Mouse (Mus musculus) heart, embryonic 15.5 days (tissue): ENCODE data around the gene S100a4. TPM values are rescaled to one million over a fixed set of nuclear protein-coding genes. Genes with fewer than 3 reads are reported as not detected.

Experiments
- ATAC-seq: fragments of 200-750 bp; cut with Nextera tagmentation; replicated peaks from 2 replicates; pipeline ENCODE4 v1.8.0; 2017; ENCODE audit warnings: low read depth, moderate TSS enrichment; ENCODE audit not compliant: insufficient number of reproducible peaks, insufficient read depth, low FRiP score
- H3K27ac ChIP-seq: fragments of 300-500 bp; sonication (generic); 2 replicates; pipeline ENCODE4 v1.5.1; 2015; ENCODE audit warnings: mild to moderate bottlenecking, inconsistent platforms
- H3K27me3 ChIP-seq: fragments of 300-500 bp; sonication (generic); 2 replicates; pipeline ENCODE4 v1.6.1; 2015; ENCODE audit warnings: inconsistent platforms
- H3K36me3 ChIP-seq: fragments of 300-500 bp; sonication (generic); 2 replicates; pipeline ENCODE4 v1.6.1; 2015; ENCODE audit warnings: mild to moderate bottlenecking, inconsistent platforms
- H3K4me1 ChIP-seq: fragments of 300-500 bp; sonication (generic); replicated peaks from 2 replicates; pipeline ENCODE4 v1.6.1; 2015; ENCODE audit warnings: inconsistent platforms
- H3K4me2 ChIP-seq: fragments of 300-500 bp; sonication (generic); 2 replicates; pipeline ENCODE4 v1.6.1; 2015; ENCODE audit warnings: inconsistent platforms, mild to moderate bottlenecking, moderate library complexity
- H3K4me3 ChIP-seq: fragments of 300-500 bp; sonication (generic); 2 replicates; pipeline ENCODE4 v1.5.1; 2015; ENCODE audit warnings: mild to moderate bottlenecking, inconsistent platforms
- H3K9ac ChIP-seq: fragments of 300-500 bp; sonication (generic); 2 replicates; pipeline ENCODE4 v1.6.1; 2015; ENCODE audit warnings: mild to moderate bottlenecking, inconsistent platforms
- H3K9me3 ChIP-seq: fragments of 300-500 bp; sonication (generic); replicated peaks from 2 replicates; pipeline ENCODE4 v1.6.1; 2016; ENCODE audit warnings: inconsistent platforms
- WGBS: fragments of 180-500 bp; shearing (Covaris S2); methylation state at CpG from one replicate; pipeline ENCODE4 v1.1.7; 2015; ENCODE audit warnings: mixed read lengths; 5-methylcytosine and 5-hydroxymethylcytosine counted together
- polyA plus RNA-seq: library from polyadenylated mRNA; unstranded; fragments of >200 nt; fragmentation: Nextera tagmentation; extraction: Ambion mirVana; gene quantifications from 2 replicates; pipeline ENCODE4 v1.2.1, GENCODE M21; 2015

Gene S100a4
- polyA plus RNA-seq, 1 experiment from 2014 or later, result 2.8 TPM

DNA sequence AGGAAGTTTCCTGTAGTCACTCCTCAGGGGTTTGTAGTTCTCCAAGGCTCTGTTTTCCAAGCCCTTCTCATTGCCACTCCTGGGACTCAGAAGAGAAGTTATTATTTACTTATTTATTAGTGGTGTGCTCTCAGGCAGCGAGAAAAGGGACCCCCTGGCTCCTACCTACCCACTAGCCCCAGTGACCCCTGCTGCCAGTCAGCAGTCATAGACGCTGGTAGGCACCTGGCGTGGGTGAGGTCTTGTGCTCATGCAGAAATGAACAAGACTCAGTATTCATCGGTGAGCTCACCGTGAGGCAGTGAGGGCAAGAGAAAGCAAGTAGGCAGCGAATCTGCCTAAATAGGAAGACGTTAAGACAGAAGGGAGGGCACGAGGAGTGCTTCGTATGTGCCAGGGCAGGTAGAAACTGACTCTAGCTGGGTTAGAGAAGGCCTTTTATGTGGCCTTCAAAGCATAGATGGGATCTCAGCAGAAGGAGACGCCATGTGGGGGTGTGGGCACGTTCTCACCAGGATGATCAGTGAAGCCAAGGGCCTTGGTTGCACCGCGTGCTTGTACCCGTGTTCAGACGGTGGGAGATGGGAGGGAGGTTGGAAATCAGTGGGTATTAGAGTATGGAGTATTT is 17.4 kb upstream of the S100a4 start:
- no peaks in the 10 kb centered on the region for H3K9me3 ChIP-seq
- H3K36me3 ChIP-seq, result no peaks in the 10 kb centered on the region
- H3K27me3 ChIP-seq, result no peaks in the 10 kb centered on the region
- no peak for ATAC-seq
- H3K4me2 ChIP-seq, result no peak overlapping the region
- H3K9ac ChIP-seq, result no peak overlapping the region
- H3K4me1 ChIP-seq, result peaks cover 10% of the 10 kb centered on the region
- WGBS, result 77% methylated on average over 15 of the region's 15 CpGs
- no peak overlapping the region for H3K4me3 ChIP-seq
- H3K27ac ChIP-seq, result peak overlapping the region; percentile 28; the same call in 1 of the 2 replicates

DNA sequence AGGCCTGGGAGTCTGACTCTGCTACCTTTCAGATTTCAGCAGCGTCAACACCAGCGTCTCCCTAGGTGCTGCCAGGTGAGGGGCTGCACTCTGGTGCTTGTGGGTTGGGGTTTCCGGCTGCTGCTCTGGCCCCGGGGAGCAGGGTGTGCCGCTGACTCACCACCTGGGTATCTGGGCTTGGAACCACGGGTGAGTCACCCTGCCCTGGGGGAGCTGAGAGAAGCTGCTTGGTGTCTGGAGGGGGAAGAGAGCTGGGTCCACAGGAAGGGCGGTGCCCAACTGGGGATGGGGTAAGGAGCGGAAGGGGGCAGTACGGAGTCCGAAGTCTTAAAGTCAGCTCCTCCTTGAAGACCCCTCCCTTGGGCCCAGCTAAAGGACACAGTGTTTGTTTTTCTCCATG is 16.7 kb upstream of the S100a4 start:
- peak overlapping the region; percentile 42; the same call in 1 of the 2 replicates for H3K27ac ChIP-seq
- H3K4me3 ChIP-seq, result no peak overlapping the region
- H3K27me3 ChIP-seq, result no peaks in the 10 kb centered on the region
- H3K4me2 ChIP-seq, result no peak overlapping the region
- peaks cover 10% of the 10 kb centered on the region for H3K4me1 ChIP-seq
- no peaks in the 10 kb centered on the region for H3K36me3 ChIP-seq
- WGBS, result 36% methylated on average over 10 of the region's 10 CpGs
- peak; percentile 14; the same call in 1 of the 2 replicates for ATAC-seq
- H3K9me3 ChIP-seq, result no peaks in the 10 kb centered on the region
- no peak overlapping the region for H3K9ac ChIP-seq

DNA sequence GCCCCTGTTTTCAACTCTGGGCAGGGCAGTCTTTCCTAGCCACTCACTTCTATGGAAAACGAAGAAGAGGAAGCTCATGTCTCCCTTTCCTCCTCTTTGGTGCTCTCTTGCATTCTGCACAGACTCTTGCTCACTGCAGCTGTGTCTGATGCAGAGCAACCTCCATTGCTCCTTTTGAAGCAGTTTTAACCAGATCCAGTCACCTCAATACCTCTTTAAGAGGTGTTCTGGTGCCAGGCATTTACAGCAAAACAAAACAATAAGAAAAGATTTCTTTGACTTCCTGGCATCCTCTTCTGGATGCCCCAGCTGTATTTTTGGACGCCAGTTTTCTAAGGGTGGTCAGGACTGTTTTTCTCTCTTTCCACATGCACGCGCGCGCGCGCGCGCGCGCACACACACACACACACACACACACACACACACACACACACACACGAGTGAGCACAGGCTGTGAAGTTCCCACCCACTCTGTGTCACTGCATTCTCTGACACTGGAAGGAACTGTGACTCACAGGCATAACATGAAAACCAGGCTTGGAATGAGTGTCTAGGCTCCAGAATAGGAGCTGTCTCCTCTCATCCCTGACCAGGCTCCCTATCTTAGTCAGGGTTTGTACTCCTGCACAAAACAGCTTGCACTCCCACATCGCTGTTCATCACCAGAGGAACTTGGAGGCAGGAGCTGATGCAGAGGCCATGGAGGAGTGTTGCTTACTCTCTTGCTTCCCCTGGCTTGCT is 16.0 kb upstream of the S100a4 start:
- peaks cover 10% of the 10 kb centered on the region for H3K4me1 ChIP-seq
- H3K4me3 ChIP-seq, result no peak overlapping the region
- ATAC-seq, result no peak
- H3K9ac ChIP-seq, result no peak overlapping the region
- H3K9me3 ChIP-seq, result no peaks in the 10 kb centered on the region
- H3K27me3 ChIP-seq, result no peaks in the 10 kb centered on the region
- no peaks in the 10 kb centered on the region for H3K36me3 ChIP-seq
- no peak overlapping the region for H3K4me2 ChIP-seq
- peak overlapping the region; percentile 42; the same call in 1 of the 2 replicates for H3K27ac ChIP-seq
- WGBS, result 79% methylated on average over 14 of the region's 14 CpGs

DNA sequence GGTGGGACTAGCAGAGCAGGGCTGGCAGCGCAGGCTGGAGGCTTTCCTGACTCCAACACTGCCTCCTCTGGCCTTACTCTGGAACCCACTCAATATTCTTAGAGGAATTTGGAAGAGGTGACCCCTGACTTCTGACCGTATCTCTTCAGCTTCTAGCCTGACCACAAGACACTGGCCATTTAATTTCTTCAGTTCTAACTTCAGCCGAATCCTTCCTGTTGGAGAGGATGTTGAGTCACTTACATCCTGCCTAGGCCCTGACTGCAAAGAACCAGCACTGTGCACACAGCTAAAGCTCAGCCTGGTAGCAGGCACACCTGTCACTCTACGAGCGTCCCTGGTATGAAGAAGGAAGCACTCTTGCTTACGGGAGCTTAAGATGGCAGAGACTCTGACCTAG is 14.2 kb upstream of the S100a4 start:
- 68% methylated on average over 6 of the region's 6 CpGs for WGBS
- Histone ChIP-seq H3K27ac (no peak overlapping the region), H3K4me1 (peaks cover 3% of the 10 kb centered on the region; the same call in 1 of the 2 replicates), H3K27me3 (no peaks in the 10 kb centered on the region), H3K36me3 (no peaks in the 10 kb centered on the region), H3K4me2 (no peak overlapping the region), H3K9ac (no peak overlapping the region), H3K9me3 (no peaks in the 10 kb centered on the region), H3K4me3 (no peak overlapping the region)
- no peak for ATAC-seq

DNA sequence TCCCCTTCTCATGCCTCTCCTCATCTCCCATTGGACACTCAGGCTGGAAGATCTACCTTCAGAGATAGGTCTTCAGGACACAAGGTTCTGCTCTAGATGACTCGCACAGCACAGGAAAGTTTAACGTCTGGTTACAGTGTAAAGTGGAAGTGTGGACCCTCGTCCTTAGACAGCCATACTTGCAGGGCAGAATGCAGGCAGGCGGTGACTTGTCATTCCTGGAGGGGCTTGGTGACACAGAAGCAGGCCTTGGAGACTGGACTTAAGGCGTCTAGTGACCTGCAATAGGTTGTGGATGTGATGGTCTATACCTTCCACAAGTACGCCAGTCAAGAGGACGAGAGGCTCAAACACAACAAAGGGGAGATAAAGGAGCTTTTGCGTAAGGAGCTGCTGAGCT is 13.6 kb upstream of the S100a4 start, which contains the start of gene S100a2:
Gene S100a2 (plus strand): TSS at position 301 of the 400 bp plus-strand sequence.
- ATAC-seq, result no peak
- no peak within 1 kb of the TSS for H3K4me3 ChIP-seq
- H3K9me3 ChIP-seq, result no peaks in the 10 kb centered on the region
- peaks cover 3% of the 10 kb centered on the region; the same call in 1 of the 2 replicates for H3K4me1 ChIP-seq
- H3K9ac ChIP-seq, result no peak within 1 kb of the TSS
- no peaks in the 10 kb centered on the region for H3K36me3 ChIP-seq
- no peaks in the 10 kb centered on the region for H3K27me3 ChIP-seq
- no peak within 1 kb of the TSS for H3K4me2 ChIP-seq
- no peak within 1 kb of the TSS for H3K27ac ChIP-seq
- 77% methylated on average over 8 of the region's 8 CpGs for WGBS

DNA sequence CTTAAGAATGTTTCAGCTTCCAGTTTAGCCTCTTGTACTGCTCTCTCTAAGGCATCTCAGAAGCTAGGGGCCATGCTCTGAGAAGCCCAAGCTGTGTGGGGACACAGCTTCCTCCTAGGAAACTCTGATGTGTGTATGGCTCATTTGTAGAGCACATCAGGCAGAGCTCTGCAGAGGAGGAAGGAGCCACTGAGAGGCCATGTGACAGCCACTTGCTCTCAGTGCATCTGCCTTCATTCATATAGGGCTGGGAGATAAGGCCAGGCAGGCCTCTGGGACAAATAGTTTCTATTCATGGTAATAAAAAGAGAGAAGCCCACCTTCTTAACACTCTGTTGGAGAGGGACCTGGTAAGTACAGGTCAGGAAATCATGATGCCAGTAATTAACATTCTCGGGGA is 9.1 kb upstream of the S100a4 start:
- WGBS, result 78% methylated on average over 1 of the region's 1 CpGs

DNA sequence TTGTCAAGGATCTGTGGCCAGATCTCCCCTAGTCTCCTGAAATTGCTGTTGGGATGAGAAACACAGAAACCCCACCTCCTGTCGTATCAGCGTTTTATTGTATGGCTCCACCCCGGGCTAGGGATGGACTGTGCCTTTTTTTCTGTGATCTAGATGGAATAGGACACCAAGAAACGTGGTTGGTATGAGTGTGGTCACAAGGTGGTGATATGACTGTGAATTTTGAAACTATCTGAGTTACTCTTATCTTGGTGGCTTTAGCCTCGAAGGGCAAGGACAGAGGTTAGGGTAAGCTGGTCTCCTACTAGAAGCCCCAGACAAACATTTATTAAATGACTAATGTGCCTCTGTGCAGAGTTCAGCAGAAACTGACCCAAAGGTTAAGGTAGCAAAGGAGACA is 8.0 kb upstream of the S100a4 start:
- H3K4me1 ChIP-seq, result peaks cover 7% of the 10 kb centered on the region; the same call in 1 of the 2 replicates
- no peak overlapping the region for H3K27ac ChIP-seq
- H3K9ac ChIP-seq, result no peak overlapping the region
- no peaks in the 10 kb centered on the region for H3K9me3 ChIP-seq
- no peaks in the 10 kb centered on the region for H3K27me3 ChIP-seq
- no peak for ATAC-seq
- H3K4me2 ChIP-seq, result no peak overlapping the region
- no peak overlapping the region for H3K4me3 ChIP-seq
- 60% methylated on average over 5 of the region's 5 CpGs for WGBS
- H3K36me3 ChIP-seq, result no peaks in the 10 kb centered on the region

More for the DNA sequence above, 9.1 kb upstream of the S100a4 start:
- Histone ChIP-seq H3K9me3 (no peaks in the 10 kb centered on the region), H3K36me3 (no peaks in the 10 kb centered on the region), H3K4me3 (no peak overlapping the region), H3K9ac (no peak overlapping the region), H3K27ac (no peak overlapping the region), H3K4me2 (no peak overlapping the region), H3K27me3 (no peaks in the 10 kb centered on the region), H3K4me1 (0 out of 2 replicates have a peak, but pooled peaks cover 2% of the 10 kb centered on the region)
- no peak for ATAC-seq

DNA sequence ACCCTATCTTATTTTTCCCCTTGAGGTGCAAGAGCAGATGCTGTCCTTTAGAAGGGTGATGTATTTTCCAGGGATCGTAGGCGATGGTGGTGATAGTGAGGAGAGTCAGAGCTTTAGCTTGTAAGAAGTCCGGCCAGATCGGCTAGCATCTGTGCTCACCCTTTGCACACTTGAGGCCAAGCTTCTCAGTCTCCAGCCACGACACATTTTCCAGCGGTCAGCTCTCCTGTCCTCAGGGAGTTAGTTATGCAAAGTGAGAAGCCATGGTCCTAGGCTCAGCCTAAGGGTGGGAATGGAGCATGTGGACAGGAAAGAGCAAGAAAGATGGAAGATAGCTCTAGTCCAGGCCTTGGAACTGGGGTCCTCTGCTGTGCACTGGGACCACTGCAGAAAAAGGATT is 6.8 kb upstream of the S100a4 start:
- WGBS, result 88% methylated on average over 6 of the region's 6 CpGs
- H3K9me3 ChIP-seq, result no peaks in the 10 kb centered on the region
- no peak overlapping the region for H3K27ac ChIP-seq
- no peak for ATAC-seq
- no peak overlapping the region for H3K9ac ChIP-seq
- peaks cover 11% of the 10 kb centered on the region for H3K4me1 ChIP-seq
- no peak overlapping the region for H3K4me3 ChIP-seq
- H3K4me2 ChIP-seq, result no peak overlapping the region
- H3K36me3 ChIP-seq, result no peaks in the 10 kb centered on the region
- H3K27me3 ChIP-seq, result no peaks in the 10 kb centered on the region

DNA sequence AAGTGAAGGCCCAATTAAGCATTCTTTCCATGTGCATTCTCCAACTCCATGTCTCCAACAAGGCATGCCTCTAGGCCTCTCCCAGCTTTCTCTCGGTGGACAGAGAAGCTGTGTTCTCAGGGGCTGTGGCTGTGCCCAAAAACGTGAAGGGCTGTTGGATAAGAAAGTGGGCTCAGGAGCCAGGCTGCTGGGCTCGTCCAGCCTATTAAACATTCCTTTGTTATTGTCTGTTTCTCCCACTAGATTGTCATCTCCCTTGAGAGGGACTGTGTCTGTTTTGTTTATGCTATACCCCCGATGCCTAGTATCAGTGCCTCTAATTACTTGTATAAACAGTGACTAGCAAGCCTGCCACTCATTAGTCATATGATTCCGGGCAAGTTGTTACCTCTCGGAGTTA is 5.8 kb upstream of the S100a4 start:
- Histone ChIP-seq H3K9ac (no peak overlapping the region), H3K27ac (no peak overlapping the region), H3K4me2 (no peak overlapping the region), H3K27me3 (no peaks in the 10 kb centered on the region), H3K9me3 (no peaks in the 10 kb centered on the region), H3K36me3 (no peaks in the 10 kb centered on the region), H3K4me1 (peaks cover 11% of the 10 kb centered on the region), H3K4me3 (no peak overlapping the region)
- ATAC-seq, result no peak
- WGBS, result 41% methylated on average over 6 of the region's 6 CpGs

DNA sequence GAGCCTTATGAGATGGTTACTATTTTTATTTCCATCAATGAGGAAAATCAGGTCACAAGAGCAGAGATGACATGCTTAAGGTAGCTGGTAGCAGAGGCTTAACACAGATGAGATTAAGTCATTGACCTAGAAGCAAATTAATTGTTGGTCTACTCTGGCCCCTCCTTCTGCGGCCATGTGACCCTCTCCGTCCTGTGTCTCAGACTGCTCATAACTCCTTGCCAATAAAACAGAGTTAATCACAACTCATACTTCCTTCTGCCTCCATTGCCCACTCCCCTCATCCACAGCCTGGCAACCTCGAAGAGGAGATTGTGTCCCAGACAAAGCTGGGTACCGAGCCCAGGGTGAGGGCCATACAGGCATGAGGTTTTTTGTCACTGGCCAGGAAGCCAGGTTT is 5.4 kb upstream of the S100a4 start:
- H3K9me3 ChIP-seq, result no peaks in the 10 kb centered on the region
- peaks cover 11% of the 10 kb centered on the region for H3K4me1 ChIP-seq
- H3K4me2 ChIP-seq, result no peak overlapping the region
- no peak overlapping the region for H3K9ac ChIP-seq
- H3K27ac ChIP-seq, result no peak overlapping the region
- H3K27me3 ChIP-seq, result no peaks in the 10 kb centered on the region
- H3K36me3 ChIP-seq, result no peaks in the 10 kb centered on the region
- WGBS, result 76% methylated on average over 4 of the region's 4 CpGs
- ATAC-seq, result no peak
- no peak overlapping the region for H3K4me3 ChIP-seq

DNA sequence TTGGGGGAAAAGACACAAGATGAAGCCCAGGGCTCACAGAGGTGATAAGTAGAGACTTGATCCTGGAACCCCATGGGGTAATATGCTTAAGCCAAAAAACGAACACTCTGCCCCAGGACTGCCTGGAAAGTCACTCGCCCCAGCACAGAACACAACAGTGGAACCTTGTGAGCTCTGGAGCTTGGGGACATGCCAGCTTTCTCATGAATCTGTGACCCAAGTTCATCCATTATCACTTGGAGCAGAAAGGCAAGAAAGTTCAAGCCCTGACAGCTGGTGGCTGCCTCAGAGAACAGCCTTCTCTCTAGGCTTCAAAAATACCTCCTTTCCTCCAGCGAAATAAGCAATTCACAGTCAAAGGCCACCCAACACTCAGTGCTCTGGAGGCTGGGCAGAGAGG is 4.2 kb upstream of the S100a4 start:
- Histone ChIP-seq H3K4me1 (peaks cover 22% of the 10 kb centered on the region), H3K36me3 (no peaks in the 10 kb centered on the region), H3K9ac (no peak overlapping the region), H3K4me2 (no peak overlapping the region), H3K4me3 (no peak overlapping the region), H3K27me3 (no peaks in the 10 kb centered on the region), H3K27ac (no peak overlapping the region), H3K9me3 (no peaks in the 10 kb centered on the region)
- ATAC-seq, result no peak
- WGBS, result 56% methylated on average over 3 of the region's 3 CpGs

DNA sequence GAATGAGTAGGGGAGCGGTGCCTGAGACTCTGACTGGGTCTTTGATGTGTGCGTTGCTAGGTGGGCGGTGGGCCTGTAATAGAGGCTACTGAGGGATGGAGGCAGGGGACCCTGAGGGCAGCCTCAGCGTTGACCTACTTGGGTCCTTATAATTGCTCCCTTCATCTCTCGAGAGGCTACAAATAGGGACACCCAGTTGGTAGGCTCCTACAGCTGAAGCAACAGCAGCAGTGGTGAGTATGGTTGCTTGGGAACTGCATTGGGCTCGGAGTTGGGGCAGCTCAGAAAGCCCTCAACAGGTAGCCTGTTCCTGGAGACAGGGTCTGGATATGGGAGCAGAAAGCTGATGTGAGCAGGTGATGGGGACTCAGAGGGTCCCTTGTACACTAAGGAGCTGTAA is 3.5 kb upstream of the S100a4 start:
- ATAC-seq, result no peak
- Histone ChIP-seq H3K9ac (no peak overlapping the region), H3K4me3 (no peak overlapping the region), H3K4me1 (peaks cover 28% of the 10 kb centered on the region), H3K9me3 (no peaks in the 10 kb centered on the region), H3K36me3 (no peaks in the 10 kb centered on the region), H3K27ac (no peak overlapping the region), H3K4me2 (no peak overlapping the region), H3K27me3 (no peaks in the 10 kb centered on the region)
- WGBS, result 77% methylated on average over 6 of the region's 6 CpGs
